Mouse (Mus musculus) brain, embryonic 18.5 days (tissue): ENCODE measurements around the gene Aoc3.
"Not testable (repeated sequence)": the region's sequence is repeated elsewhere in the genome, so short reads cannot be mapped to it uniquely, and the experiment has no call there.

Experiments
- DNase-seq: peaks from one replicate; pipeline ENCODE4 v3.0.0-alpha.2; 2012; ENCODE audit warnings: low read depth, low spot score

The Aoc3 gene

GRCm38 (mm10) chr11:101370141-101370540 is 39.7 kb downstream of the Aoc3 start:
- no peak for DNase-seq

GRCm38 (mm10) chr11:101374421-101374938 is 44.1 kb downstream of the Aoc3 start:
- DNase-seq, result no peak

GRCm38 (mm10) chr11:101378196-101378595 is 47.8 kb downstream of the Aoc3 start:
- not testable (repeated sequence) for DNase-seq

- no peak for DNase-seq
Observed at GRCm38 (mm10) chr11:101378926-101379325, 48.5 kb downstream of the Aoc3 start.

GRCm38 (mm10) chr11:101381817-101382216 is 51.4 kb downstream of the Aoc3 start:
- DNase-seq, result no peak
